Mouse (Mus musculus): ENCODE results near the gene Amigo3.

DNA sequence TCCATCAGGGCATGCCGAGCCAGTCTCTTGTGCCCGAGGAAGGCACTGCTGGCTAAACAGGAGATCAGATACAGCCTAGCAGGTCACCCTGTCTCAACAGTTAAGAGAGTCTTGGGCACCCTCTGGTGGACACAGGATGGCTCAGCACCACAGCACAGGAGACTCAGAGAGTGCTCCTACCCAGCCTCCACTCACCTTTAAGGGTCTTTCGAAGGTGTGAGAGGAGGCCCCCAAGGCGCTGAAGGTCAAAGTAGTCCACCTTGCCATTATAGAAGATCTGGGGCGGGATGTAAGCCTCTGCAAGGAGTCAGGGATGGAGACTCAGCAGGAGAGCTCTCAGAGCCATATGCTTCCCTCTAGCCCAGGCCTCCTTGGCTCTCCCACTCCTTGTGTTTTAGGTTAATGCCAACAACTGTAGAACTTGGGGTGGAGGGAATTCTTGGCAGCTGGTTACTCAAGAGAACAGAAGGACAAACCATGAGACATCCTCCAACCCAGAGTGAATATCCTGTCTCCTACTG lies 12.6 kb downstream of the Amigo3 start:
- TF ChIP-seq TAL1 (conservative IDR thresholded peaks at IDR 0.05; ENCODE audit: low read depth, low read length): no peak
- peak; percentile 29; the same call in 1 of the 2 replicates for TF ChIP-seq CTCF (IDR thresholded peaks at IDR 0.05; ENCODE audit: low read depth, low read length)
- no peak for TF ChIP-seq POLR2AphosphoS5 (IDR thresholded peaks at IDR 0.05; ENCODE audit: insufficient replicate concordance, low read depth, low read length)
- no peak for TF ChIP-seq GATA1 (IDR thresholded peaks at IDR 0.05; ENCODE audit: borderline replicate concordance, low read length)

Data from G1E (cell line).